Mouse (Mus musculus) heart, embryonic 11.5 days (tissue): Measurements from ENCODE around the gene Rreb1. TPM values are rescaled to one million over a fixed set of nuclear protein-coding genes. Genes with fewer than 3 reads are reported as not detected.

Experiments used
- ATAC-seq: fragments of 200-750 bp; cut with Nextera tagmentation; replicated peaks from 2 replicates; pipeline ENCODE4 v1.8.0; 2017; ENCODE audit warnings: moderate library complexity; ENCODE audit not compliant: insufficient number of reproducible peaks, low FRiP score, low TSS enrichment
- H3K27ac ChIP-seq: fragments of 300-500 bp; sonication (generic); 2 replicates; pipeline ENCODE4 v1.5.1; 2014; ENCODE audit warnings: mild to moderate bottlenecking, low read depth, low read length
- H3K27me3 ChIP-seq: fragments of 300-500 bp; sonication (generic); 2 replicates; pipeline ENCODE4 v1.6.1; 2014; ENCODE audit warnings: mild to moderate bottlenecking, low read length, mixed read lengths; ENCODE audit not compliant: control insufficient read depth, insufficient read depth
- H3K36me3 ChIP-seq: fragments of 300-500 bp; sonication (generic); 2 replicates; pipeline ENCODE4 v1.6.1; 2014; ENCODE audit warnings: mild to moderate bottlenecking, low read length, moderate library complexity, mixed read lengths; ENCODE audit not compliant: control insufficient read depth, insufficient read depth
- H3K4me1 ChIP-seq: fragments of 300-500 bp; sonication (generic); 2 replicates; pipeline ENCODE4 v1.6.1; 2014; ENCODE audit warnings: low read length; ENCODE audit not compliant: control insufficient read depth, insufficient read depth
- H3K4me2 ChIP-seq: fragments of 300-500 bp; sonication (generic); 2 replicates; pipeline ENCODE4 v1.6.1; 2014; ENCODE audit warnings: mild to moderate bottlenecking, moderate library complexity
- H3K4me3 ChIP-seq: fragments of 300-500 bp; sonication (generic); 2 replicates; pipeline ENCODE4 v1.5.1; 2014; ENCODE audit warnings: low read depth, low read length
- H3K9ac ChIP-seq: fragments of 300-500 bp; sonication (generic); 2 replicates; pipeline ENCODE4 v1.6.1; 2014; ENCODE audit warnings: mild to moderate bottlenecking, low read depth, low read length, moderate library complexity
- H3K9me3 ChIP-seq: fragments of 300-500 bp; sonication (generic); replicated peaks from 2 replicates; pipeline ENCODE4 v1.6.1; 2016; ENCODE audit warnings: low read length; ENCODE audit not compliant: control insufficient read depth
- WGBS: fragments of 180-500 bp; shearing (Covaris S2); extraction: QIAGEN DNeasy Blood & Tissue Kit; methylation state at CpG from one replicate; pipeline ENCODE4 v1.1.7; 2014; ENCODE audit not compliant: insufficient replicate concordance; 5-methylcytosine and 5-hydroxymethylcytosine counted together
- polyA plus RNA-seq: library from polyadenylated mRNA; unstranded; fragments of >200 nt; fragmentation: Nextera tagmentation; extraction: Ambion mirVana; gene quantifications from 2 replicates; pipeline ENCODE4 v1.2.1, GENCODE M21; 2014

The Rreb1 gene
- polyA plus RNA-seq, 1 experiment from 2014 or later: 16.6 TPM

DNA sequence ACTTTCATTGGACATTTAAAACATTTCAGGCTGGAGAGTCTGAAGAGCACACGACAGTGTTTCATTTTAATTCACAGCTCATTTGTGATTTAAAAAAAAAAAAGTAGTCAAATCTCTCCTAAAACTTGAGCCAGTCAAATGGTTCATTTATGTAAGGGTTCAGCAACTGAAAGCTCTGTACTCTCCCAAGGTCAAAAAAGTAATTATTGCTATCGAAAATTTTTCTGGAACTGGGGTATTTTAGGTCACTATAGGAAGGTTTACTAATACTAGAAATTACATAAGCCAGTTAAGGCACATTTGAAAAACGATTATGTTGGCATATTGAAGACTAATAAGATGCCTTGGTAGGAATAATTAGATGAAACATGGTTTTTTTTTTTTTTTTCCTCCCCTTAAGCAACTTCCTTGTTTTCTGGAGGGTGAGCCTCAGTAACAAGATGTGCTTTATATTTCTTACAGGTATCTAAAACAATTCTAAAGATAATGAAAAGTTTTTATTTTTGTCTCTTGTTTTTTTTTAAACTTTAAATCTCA is 77.1 kb downstream of the Rreb1 start:
- H3K27ac ChIP-seq: no peak overlapping the region
- no peak for ATAC-seq
- no peaks in the 10 kb centered on the region for H3K9me3 ChIP-seq
- H3K4me2 ChIP-seq: peak overlapping the region; percentile 71
- 64% methylated on average over 3 of the region's 3 CpGs for WGBS
- H3K4me3 ChIP-seq: no peak overlapping the region
- H3K27me3 ChIP-seq: no peaks in the 10 kb centered on the region
- peaks cover 47% of the 10 kb centered on the region for H3K4me1 ChIP-seq
- H3K36me3 ChIP-seq: no peaks in the 10 kb centered on the region
- H3K9ac ChIP-seq: no peak overlapping the region

DNA sequence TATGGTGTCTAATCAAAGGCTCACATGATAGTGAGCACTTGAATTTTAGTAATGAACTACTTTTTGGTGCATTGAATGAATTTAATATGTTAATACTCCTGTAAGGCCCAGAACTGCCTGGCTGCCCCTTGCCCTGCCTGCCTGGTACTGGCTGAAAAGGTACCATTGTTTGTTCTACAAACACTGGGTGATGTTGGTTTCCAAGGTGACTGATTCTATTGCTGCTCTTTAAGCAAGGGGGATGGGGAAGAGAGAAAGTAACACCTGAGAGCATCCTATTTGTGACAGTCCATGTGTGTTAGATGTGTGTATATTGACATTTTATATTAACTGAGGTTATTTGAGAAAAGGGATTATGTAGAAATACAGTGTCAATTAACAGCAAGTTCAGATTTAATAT is 77.6 kb downstream of the Rreb1 start:
- ATAC-seq: no peak
- Histone ChIP-seq H3K4me3 (no peak overlapping the region), H3K4me2 (no peak overlapping the region), H3K27ac (no peak overlapping the region), H3K27me3 (no peaks in the 10 kb centered on the region), H3K4me1 (peaks cover 50% of the 10 kb centered on the region), H3K9me3 (no peaks in the 10 kb centered on the region), H3K36me3 (no peaks in the 10 kb centered on the region), H3K9ac (no peak overlapping the region)

DNA sequence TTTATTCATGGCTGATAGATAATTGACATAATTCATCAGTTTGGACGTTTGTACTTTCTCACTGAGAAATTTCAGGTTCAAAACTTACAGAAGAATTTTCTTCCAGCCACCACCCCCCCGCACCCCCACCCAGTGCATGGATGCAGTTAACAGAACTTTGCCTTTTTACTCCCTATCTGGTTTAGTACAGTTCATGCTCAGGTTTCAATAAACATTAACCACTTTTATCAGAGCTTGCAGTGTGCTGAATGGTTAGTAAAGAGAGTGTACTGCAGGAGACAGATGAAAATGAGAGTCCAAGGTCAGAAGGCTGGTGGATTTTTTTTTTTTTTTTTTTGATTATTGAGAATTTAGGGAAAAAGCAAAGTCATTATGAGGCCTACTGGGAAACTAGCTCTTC is 78.3 kb downstream of the Rreb1 start:
- ATAC-seq: no peak
- no peaks in the 10 kb centered on the region for H3K27me3 ChIP-seq
- no peak overlapping the region for H3K4me3 ChIP-seq
- H3K4me1 ChIP-seq: peaks cover 58% of the 10 kb centered on the region
- peak overlapping the region; percentile 99 for H3K4me2 ChIP-seq
- WGBS: 43% methylated on average over 2 of the region's 2 CpGs
- H3K9me3 ChIP-seq: no peaks in the 10 kb centered on the region
- H3K36me3 ChIP-seq: no peaks in the 10 kb centered on the region
- peak overlapping the region; percentile 89; the same call in 1 of the 2 replicates for H3K27ac ChIP-seq
- H3K9ac ChIP-seq: no peak overlapping the region

DNA sequence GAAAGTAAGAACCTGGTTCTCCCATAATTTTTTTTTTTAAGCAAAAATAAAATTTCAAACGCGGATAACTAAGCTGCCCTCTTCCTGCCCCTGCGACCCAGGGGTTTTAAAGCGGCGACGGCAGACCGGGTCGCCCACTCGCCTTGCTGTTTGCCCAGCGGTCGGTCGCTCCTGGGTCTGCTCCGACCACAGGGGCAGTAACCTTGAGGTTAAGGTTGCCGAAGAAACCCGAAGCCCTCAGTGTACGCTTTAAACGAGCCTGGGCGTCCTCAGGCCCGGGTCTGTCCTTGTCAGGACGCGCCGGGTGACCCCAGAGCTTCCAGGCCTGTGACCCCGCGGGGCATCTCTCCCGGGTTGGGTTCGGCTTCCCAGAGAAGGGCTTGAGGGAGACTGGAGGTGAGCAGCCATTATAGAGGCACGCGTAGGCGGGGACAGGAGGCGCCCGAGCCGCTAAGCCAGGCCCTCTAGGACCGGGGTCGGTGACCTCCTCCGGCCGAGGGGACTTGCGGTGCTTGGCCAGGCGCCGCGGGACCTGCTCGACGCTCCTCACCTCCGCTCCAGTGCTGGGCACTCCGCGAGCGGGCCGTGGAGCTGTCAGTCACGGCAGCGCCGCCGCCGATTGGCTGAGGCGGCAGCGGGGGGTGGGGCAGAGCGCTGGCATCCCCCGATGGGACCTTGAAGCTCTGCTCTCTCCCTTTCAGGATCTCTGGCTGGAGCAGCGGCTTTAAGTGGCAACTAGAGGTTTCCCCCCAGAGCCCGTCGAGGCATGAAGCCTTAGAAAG is 79.3 kb downstream of the Rreb1 start:
- peak overlapping the region; percentile 99 for H3K4me2 ChIP-seq
- H3K27ac ChIP-seq: peak overlapping the region; percentile 89
- peak overlapping the region; percentile 63 for H3K4me3 ChIP-seq
- H3K4me1 ChIP-seq: peaks cover 67% of the 10 kb centered on the region
- WGBS: under 1% methylated on average over 53 of the region's 59 CpGs
- H3K9ac ChIP-seq: peak overlapping the region; percentile 88
- H3K36me3 ChIP-seq: no peaks in the 10 kb centered on the region
- H3K27me3 ChIP-seq: no peaks in the 10 kb centered on the region
- H3K9me3 ChIP-seq: no peaks in the 10 kb centered on the region
- ATAC-seq: peak; percentile 91

DNA sequence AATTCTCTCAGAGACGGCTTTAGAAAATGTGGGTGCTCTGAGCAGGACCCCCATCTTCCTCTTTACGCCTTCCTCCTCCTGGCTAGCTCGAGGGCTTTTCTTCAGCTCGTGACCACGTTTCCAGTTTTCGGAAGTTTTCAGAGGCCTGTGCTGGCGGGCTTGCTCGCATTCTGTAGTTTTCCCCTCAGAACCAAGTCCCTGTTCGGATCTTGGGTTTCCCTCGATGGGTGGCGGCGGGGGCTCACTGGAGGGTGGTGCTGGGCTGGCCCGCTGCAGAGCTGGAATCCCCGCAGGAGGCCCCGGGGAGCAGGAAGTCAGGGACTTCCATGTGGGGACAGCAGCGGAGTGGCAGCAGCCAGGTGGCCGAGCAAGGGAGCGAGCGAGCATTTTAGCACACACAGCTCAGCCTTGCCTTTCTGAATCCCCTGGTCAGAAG is 79.9 kb downstream of the Rreb1 start:
- Histone ChIP-seq H3K27ac (peak overlapping the region; percentile 89), H3K9ac (peak overlapping the region; percentile 88), H3K4me2 (peak overlapping the region; percentile 99), H3K4me1 (peaks cover 68% of the 10 kb centered on the region), H3K4me3 (peak overlapping the region; percentile 63), H3K9me3 (no peaks in the 10 kb centered on the region), H3K36me3 (no peaks in the 10 kb centered on the region), H3K27me3 (no peaks in the 10 kb centered on the region)
- 4% methylated on average over 19 of the region's 19 CpGs for whole genome bisulfite sequencing
- ATAC-seq: peak; percentile 1; the same call in 1 of the 2 replicates

DNA sequence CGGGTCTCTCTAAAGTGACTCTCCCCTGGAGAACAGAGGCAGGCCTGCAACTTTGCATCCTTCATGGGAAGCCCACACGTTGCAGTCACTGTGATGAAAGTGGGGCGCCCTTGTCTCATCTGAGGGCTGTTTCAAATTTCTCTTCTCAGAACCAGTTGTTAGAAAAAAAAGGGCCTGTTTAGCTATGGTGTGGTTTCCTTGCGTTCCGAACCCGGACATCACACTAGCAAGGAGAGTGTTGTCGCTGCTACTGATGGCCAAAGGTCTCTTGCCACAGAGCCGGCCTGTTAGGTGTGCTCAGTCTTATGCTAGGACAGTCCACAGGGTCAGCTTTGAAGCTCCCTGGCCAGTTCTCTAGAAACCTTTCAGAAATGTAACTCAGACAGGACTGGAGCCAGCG is 80.3 kb downstream of the Rreb1 start:
- ATAC-seq: no peak

DNA sequence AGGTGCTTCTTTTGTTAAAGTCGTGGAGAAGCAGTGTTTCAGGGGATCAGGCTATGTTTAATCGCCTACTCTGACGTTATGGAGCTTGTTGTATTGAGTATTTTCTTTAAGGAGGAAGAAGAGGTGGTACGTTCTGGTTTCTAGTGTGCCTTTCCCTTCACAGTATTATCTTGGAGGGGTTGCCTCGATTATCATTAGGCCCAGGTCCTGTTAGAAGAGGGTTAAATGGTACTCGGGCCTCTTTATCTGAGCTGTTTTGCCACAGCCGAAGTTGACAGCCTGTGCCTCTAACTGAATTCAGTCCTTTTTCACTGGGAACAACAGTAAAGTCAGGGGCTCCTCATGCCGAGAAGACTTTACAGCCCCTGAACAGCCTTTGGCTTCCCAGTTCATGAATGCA is 81.6 kb downstream of the Rreb1 start:
- Histone ChIP-seq H3K4me2 (peak overlapping the region; percentile 5; the same call in 1 of the 2 replicates), H3K9me3 (no peaks in the 10 kb centered on the region), H3K9ac (peak overlapping the region; percentile 22; the same call in 1 of the 2 replicates), H3K4me3 (no peak overlapping the region), H3K4me1 (peaks cover 64% of the 10 kb centered on the region), H3K27ac (peak overlapping the region; percentile 46; the same call in 1 of the 2 replicates), H3K27me3 (no peaks in the 10 kb centered on the region), H3K36me3 (no peaks in the 10 kb centered on the region)
- 47% methylated on average over 8 of the region's 8 CpGs for WGBS
- no peak for ATAC-seq

More for the DNA sequence above, 80.3 kb downstream of the Rreb1 start:
- peak overlapping the region; percentile 88 for H3K9ac ChIP-seq
- H3K4me3 ChIP-seq: peak overlapping the region; percentile 63
- no peaks in the 10 kb centered on the region for H3K36me3 ChIP-seq
- H3K4me1 ChIP-seq: peaks cover 71% of the 10 kb centered on the region
- H3K27me3 ChIP-seq: no peaks in the 10 kb centered on the region
- 38% methylated on average over 9 of the region's 9 CpGs for WGBS
- no peaks in the 10 kb centered on the region for H3K9me3 ChIP-seq
- H3K27ac ChIP-seq: peak overlapping the region; percentile 89
- peak overlapping the region; percentile 99 for H3K4me2 ChIP-seq

DNA sequence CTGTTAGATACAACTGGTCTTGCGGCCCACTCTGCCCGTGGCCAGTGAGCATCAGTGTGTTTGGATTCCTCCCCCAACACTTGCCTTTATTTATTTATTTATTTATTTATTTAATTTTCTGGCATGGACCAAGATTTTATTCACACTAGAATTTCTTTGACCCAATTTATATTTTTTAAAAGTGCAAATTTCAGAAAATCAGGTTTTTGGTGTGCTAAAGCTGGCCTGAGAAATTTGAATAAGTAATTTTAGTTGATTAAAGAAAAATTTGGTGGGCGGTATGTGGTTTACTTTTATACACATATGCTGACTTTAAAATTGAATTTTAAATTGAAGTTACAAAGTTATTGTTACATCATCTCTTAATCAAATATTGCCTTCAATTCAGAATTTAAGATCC is 82.0 kb downstream of the Rreb1 start:
- ATAC-seq: no peak
- Histone ChIP-seq H3K4me3 (no peak overlapping the region), H3K27ac (peak overlapping the region; percentile 7; the same call in 1 of the 2 replicates), H3K9me3 (no peaks in the 10 kb centered on the region), H3K27me3 (no peaks in the 10 kb centered on the region), H3K4me1 (peaks cover 63% of the 10 kb centered on the region), H3K36me3 (no peaks in the 10 kb centered on the region), H3K9ac (no peak overlapping the region), H3K4me2 (no peak overlapping the region; the same call in 1 of the 2 replicates)
- 83% methylated on average over 3 of the region's 3 CpGs for WGBS
